Mouse (Mus musculus) frontal cortex, postnatal 10 days (tissue): ENCODE data around the gene Foxp1.
A peak's percentile ranks its signal among the peaks of the same experiment; 100 is the strongest.

Experiments used
- DNase-seq, 2 experiments: peaks; one replicate each; pipeline ENCODE4 v3.0.0; 2022; ENCODE audit warnings: low spot score in 2 of 2, mixed read lengths in 1 of 2

The Foxp1 gene

DNA sequence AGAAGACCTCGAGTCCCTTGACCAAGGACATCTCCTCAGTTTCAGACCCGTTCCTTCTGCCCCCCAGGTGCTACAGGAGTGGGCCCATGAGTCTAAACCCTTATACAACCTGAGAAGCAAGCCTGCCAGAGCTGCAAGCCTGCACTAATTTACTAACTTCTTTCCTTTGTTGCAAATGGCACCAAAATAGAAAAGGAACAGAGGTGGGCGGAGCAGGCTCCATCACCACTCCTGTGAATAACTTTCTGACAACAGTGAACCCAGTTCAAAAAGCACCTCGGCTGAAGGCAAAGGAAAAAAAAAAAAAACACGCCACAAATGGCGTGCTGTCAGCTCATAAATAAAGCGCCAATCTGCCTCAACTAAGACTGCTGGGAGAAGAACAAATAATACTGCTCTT, 81.4 kb downstream of the Foxp1 start:
- no peak for DNase-seq

DNA sequence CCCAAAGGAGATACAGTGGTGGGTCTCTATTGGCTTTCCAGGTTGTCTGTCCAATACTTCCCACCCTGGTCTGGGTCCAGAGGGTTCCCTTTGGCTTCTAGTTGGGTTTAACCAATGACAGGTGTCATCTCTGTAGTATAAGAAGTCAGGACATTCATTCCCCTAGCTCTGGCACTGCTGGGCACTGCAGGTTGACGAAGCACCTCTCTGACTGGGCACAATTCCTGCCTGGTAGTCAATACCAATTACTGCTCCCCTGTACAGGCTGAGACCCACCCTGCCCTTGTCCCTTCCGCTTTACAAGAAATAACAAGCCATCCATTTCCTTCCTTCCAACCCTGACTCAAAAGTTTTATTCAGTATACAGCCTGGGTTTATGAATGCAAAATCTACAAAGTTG, 81.9 kb downstream of the Foxp1 start:
- no peak for DNase-seq

DNA sequence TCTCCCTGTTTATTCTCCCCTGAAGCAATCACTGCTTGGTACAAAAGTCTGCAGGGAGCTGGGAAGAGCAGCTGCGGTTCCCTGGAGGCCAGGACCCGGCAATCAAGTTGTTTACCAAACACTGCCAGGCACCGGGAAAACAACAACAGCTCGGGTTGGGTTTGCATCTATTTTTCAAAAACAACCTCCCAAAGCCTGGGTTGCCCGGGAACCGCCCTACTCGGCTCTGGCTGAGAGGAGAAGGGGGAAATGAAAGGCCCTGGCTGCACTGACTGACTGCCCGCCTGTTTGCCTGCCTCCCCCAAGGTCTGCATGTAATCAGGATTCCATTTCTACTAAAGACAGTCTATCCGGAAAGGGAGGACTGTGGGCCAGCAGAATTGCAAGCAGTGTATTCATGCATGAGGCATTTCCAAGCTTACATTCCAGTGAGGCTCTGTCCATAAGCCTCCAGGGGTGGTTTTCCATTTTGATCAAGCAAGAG, 82.6 kb downstream of the Foxp1 start:
- DNase-seq, result peak in 1 of 2 experiments; percentile 17

DNA sequence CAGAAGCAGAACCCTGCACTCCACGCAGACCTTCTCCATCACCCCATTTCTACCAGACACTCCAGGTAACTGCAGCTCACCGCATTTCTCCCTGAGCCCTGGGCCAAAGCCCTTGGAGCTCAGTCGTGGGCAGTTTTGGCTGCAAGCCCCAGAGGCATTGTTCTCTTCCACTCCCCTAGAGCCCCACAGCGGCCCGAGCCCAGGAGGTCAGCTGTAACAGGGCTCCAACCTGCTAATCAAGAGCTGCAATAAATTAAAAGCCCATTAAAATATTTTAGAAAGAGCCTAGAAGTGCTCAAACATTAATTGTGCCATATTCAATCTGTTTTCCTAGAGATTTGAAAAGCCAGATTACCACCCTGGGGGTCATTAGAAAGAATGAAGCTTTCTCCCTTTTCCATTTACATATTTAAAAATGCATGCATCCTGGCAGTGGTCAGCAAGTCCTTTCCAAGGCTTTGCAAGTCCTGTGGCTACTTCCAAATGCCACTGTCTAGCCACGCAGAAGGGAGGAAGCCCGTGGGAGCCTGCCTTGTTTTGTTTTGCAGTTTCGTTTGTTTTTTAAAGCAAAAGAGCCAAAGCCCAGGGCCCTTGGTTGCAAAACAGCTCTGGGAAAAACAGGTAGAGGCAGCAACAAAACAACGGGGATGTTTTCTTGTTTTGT, 83.2 kb downstream of the Foxp1 start:
- DNase-seq, result no peak

DNA sequence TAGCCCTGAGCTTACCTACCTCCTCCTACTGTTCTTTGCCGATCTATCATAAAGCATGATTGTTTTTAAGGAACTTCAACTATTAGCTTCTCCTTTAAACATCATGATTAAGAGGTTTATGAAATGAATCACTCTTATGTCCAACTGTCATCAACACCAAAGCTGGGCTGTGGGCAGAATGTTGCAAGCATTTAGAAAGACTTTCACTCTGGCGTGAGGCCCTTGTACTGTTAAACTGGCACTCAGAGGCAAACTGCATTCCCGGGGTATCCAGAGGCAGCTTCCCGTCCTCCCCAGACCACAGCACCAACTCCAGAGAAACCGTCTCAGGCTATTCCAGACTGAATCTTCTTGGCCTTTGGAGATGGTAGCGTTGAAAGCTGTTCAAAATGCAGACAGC, 86.2 kb downstream of the Foxp1 start:
- no peak for DNase-seq

DNA sequence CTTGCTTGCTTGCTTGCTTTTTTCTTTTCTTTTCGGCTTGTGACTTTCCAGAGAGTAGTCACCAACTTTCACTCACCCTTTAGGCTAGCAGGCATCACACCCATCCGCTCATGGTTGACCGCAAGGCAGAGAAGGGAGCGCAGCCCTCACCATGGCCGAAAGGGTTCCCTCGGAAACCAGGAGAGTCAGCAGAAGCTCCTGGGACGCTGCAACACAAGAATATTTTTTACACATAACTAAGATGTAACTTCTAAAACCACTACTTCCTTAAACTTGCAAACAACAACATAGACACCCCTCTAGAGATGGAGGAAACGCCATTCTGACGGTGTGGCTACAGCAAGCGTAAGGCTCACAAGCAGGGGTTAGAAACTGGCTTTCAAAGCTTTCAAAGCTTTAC, 87.4 kb downstream of the Foxp1 start:
- no peak for DNase-seq

DNA sequence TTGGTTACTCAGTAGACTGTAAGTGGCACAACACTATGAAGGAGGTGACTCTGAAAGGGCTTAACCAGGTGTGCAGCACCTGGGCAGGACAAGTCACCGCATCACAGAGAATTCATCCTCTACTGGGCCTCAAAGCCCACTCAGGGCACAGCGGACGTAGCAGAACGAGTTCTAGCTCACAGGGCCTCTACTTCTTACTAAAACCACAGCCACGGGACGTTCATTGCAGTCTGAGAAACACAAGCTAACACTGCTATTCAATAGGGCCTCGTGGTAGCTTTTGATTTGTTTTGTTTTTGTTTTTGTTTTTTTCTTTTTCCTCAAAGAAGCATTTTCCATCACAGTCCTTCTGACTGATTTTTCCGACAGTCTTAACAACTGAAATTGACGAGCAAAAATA, 89.5 kb downstream of the Foxp1 start:
- no peak for DNase-seq

DNA sequence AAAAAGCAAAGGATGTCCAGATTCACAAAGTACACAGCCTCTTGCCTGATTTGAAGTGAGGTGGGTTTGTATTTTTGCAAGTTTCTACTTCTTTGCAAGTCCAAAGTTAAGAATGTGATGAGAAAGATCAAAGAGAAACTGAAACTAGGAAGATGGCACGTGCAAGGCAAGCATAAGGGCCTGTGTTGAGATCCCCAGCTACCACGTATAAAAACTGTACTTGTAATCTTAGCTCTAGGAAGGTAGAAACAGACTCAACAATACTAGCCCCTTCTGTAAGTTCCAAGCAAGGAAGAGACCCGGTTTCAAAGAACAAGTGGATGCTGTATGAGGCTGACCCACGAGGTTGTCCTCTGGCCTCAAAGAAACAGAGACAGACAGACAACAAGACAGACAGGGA, 90.6 kb downstream of the Foxp1 start:
- no peak for DNase-seq

DNA sequence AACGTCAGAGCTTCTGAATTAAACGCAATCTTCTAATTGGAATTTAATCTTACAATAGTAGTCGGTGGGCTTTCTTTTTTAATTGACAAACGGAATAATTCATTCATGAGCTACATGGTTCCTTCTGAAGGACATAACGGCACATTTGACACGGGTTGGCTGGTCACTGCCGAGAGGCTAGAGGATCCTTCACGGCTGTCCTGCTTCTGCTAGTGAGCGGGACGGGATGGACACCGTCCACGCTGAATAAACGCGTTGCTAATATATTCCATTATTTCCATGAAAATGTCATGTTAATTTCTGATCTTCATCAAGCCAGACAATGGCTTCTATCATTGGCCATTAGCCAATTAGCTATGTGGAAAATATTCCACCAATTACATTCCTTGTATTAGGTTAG, 92.0 kb downstream of the Foxp1 start:
- no peak for DNase-seq

DNA sequence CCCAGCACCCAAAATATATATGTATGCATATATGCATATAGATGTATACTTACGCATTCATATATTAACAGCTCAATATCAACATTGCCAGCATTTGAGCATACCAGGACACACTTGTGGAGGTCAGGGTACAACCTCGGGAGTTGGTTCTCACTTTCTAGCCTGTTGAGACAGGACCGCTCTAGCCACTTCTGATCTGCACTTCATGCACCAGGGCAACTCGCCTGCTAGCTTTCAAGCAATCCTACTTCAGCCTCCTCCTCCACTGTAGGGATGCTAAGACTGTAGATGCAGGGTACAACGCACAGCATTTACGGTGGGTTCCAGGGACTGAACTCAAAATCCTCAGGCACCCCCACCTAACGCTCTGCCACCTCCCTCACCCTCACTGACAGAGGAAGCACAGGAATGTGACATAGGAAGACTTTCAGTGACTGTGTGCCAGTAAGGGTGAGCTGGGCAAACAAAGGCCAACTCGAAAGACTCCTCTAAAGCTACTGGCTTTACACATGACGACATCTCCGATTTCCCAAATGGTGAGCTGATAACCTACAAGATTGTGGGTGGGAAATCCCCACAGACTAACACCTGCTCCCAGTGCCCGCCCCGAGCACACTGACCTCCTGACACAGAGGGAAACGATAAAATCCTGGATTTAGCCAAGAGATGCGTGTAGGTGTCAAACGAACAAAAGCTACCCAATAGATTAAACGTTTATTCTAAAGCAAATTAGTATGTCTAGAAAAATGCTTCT, 93.0 kb downstream of the Foxp1 start:
- no peak for DNase-seq

DNA sequence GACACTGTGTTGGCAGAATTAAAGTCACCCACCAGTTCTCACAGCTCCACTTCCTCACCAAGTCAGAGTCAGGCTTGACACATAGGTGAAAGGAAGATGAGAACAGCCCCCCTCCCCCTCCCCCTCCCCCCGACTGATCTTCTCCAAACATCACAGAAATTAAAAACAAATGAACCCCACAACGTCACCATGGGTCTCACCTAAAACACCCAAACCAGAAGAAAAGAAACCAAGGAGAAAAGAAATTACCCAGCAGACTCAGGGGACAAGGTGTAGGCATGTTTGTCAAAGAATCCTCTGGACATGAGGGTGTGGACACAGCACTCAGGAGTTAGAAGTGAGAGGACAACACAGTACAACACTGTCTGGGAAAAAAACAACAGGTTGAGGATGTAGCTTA, 93.6 kb downstream of the Foxp1 start:
- no peak for DNase-seq

DNA sequence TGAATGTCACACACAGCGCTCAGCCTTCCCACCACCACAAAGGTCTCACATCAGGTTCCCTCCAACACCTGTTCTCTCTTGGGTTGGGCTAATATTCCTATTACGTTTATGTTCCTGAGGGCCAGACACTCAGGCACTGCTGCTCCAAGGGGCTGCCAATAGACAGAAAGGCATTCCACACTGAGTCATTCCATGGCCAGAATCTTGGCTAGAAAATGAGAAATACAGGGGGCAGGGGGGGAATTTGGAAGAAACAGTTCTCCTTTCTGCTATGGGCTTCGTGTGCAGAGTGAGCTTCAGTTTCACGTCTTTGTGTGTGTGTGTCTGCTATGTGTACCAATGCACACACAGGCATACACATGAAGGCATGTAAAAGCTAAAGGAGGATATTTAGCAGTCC, 95.2 kb downstream of the Foxp1 start:
- DNase-seq, result no peak

DNA sequence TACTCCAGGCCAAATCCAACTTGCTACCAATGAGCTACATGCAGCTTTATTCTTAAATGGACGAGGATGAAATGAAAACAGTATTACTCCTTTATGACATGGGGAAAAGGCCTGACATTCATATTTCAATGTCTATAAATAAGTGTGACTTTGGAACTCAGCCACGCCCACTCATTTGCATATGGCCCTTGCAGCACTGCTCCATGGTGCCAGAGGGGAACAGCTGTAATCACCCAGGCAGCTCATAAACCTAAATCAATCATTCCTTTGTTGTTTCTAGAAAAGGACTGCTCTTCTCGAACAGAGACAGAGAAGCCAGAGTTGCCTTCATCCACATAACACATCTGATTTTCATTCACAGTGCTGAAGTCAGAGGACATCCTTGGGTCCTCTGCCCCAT, 97.5 kb downstream of the Foxp1 start:
- no peak for DNase-seq

DNA sequence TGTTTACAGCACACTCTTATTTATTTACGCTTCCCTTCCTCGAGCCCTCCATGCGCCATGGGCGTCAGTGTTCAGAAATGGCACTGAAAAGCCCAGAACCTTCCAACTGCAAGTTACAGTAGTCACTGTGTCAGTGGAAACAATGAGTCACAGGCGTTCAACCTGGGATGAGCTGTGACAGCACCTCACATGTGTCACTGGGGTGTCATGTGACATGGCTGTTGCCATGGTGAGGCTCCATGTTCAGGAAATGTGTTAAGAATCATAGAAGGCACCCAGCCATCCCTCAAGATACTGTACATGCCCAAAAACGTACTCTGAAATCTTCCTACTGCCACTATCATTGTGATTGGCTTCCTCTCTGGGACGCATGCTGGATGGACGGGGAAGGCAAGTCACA, 101.9 kb downstream of the Foxp1 start:
- DNase-seq, result peak in 1 of 2 experiments; percentile 29

DNA sequence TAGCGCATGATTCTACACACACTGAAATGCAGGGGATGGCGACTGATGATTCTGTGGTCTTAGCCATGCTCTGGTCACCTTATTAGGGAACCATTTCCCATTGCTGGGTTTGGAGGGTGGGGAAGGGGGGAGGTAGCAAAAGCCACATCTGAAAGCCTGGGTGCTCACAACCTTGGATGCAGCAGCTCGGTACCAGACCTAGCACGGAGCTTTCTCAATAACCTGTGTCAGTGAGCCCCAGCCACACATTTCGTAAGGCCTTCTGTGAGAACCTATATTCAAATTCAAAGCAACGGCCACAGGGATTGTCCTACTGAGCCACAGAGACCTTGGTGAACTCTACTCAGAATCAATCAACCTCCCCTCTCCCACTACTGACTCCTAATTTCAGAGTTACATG, 109.9 kb downstream of the Foxp1 start:
- DNase-seq, result no peak

DNA sequence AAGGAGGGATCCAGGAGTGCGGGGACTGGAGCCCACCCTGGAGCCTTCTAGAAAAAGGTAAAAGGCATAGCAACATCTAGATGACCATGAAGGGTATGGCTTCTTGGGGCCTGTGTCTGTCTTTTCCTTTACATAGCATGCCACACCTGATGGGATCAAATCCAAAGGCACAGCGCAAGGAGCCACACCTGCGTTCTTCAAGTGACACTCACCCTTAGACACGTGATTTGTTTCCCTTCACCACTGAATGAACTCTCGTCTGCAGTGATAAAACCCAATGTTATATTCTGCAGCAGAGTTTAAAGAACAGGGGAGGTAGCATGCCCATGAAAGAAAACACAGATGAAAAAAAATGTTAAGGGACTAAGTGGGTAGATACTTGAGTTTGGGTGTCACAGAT, 112.9 kb downstream of the Foxp1 start:
- DNase-seq, result no peak

DNA sequence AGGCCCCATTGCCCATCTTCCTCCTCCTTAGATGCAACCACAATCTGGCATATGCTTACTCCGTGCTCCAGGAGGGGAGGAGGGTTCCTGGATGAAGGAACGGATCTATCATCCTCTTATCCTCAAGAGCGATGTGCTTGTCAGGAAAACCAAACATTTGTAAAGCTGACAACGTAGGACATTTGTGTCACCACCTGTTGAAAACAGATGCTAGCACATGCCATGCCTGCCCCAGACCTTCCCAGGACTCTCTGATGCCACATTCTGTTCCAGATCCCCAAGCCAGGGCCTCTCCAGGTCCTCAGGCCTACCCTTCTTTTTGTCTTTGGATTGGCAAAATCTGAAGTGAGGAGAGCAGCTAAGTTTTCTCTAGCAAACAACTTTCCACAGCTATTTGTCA, 113.6 kb downstream of the Foxp1 start:
- DNase-seq, result no peak

DNA sequence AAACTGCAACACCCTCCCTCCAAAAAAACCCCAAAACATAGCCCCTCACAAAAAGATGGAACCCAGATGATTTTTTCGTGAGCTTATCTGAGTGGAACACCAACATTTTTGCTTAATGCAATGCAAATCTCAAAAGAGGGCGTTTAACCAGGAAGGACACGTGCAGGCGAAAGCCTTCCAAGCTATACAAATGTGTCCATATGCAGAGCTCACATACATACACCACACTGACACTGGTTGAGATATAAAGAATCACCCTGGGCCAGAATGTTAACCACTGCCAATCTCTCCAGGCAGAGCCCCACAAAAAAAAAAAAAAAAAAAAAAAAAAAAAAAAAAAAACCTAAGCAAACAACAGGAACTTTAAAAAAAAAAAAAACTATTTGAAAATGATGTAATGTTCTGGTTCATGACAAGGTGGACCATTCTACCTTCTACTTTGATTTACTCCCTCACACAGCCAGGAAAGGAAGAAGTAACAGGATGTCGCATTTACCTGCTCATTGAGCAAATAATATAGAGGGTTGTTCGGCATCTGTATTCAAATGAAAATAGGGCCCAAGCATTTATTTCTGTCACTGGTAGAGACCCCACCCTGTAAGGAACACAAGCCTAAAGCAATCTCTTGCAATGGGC, 118.6 kb downstream of the Foxp1 start:
- no peak for DNase-seq

DNA sequence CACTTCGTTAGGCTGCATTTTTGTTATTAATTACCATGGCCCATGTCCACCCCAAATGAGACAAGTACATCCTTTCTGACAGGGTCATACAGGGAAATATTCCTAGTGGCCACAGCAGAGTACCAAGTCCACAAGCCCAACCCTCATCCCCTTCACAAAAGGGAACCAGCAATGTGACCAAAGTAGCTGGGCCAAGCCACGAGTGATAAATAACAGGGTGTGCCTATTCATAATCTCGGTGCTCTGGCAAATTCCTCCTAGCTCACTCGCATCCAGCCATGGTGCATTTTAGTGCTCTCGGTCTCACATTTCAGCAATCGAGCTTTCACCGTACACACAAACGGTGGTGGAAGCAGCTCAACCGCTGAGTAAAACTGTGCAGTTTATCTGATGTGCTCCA, 119.6 kb downstream of the Foxp1 start:
- DNase-seq, result no peak

DNA sequence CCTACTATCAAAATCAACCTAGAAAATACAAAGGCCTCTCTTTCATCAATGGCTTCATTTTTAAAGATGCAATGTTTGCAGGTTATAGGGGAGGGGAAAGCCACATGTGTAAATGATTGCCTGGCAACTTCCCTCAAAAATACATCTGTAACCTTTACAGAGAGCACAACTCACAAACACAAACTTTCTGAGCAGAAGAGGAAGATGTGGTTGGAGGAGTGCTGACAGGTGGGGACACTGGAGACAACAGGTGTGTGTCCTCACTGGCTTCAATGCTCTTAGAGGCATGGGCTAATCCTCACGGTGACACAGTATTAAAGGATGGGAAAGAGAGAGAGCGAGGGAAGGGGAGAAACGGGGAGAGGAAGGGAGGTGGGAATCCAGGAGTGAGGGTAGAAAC, 120.2 kb downstream of the Foxp1 start:
- no peak for DNase-seq

DNA sequence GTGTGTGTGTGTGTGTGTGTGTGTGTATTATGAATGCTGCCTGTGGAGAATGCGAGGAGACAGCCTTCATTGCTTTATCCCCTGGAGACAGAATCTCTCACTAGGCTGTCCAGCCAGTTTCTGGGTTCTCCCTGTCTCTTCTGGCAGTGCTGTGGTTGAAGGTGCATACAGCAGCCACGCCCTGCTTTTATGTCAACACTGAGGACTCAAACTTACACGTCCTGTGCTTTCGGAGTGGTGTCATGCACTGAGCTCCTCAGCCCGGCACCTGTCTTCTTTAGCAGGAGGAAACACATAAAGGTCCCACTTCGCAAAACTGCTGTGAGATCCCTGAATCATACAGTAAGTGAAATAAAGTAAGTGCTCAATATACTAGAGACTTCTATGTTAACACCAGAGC, 120.7 kb downstream of the Foxp1 start:
- no peak for DNase-seq

DNA sequence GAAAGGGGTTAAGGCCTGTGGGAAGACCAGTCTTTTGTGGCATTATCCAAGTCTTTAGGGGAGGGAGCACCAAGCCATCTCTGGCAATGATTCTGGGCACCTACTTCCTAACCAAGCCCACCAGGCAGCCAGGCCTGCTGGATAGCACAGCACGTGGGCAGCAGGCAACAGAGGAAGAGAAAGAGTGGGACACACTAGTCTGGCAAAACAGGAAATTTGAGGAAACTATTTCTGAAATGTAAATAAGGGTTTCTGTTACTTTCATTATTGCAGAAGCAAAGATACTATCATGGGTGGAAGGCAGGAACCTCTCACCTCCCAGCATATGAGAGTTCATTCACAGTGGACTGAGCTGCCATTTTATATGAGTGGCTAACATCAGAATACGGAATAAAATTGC, 121.3 kb downstream of the Foxp1 start:
- DNase-seq, result no peak

DNA sequence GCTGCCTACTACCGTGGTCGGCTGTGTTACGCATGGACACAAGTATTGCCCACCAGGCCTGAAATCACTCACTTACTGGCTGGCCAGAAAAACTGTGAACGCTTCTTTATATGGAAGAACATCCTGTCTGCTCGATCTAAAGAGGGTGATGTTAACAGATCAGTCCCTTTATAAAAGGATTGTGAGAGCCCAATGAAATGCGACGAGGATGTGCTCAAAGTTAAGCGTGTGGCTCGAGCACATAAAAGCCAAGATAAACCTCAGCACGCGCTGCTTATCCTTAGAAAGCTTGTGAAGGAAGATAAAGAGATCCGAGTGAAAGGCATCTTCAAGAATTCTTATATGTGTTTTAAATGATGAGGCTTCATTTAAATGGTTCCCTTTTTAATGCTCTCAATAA, 126.8 kb downstream of the Foxp1 start:
- no peak for DNase-seq
